Mouse (Mus musculus) frontal cortex, adult (tissue): ENCODE data around the gene Huwe1.

Source experiments
- ATAC-seq: cut with Nextera tagmentation; 2 replicates; pipeline ENCODE4 v1.9.2; 2017; ENCODE audit warnings: mild to moderate bottlenecking, moderate library complexity, mixed read lengths; ENCODE audit not compliant: low TSS enrichment

Huwe1 gene

DNA sequence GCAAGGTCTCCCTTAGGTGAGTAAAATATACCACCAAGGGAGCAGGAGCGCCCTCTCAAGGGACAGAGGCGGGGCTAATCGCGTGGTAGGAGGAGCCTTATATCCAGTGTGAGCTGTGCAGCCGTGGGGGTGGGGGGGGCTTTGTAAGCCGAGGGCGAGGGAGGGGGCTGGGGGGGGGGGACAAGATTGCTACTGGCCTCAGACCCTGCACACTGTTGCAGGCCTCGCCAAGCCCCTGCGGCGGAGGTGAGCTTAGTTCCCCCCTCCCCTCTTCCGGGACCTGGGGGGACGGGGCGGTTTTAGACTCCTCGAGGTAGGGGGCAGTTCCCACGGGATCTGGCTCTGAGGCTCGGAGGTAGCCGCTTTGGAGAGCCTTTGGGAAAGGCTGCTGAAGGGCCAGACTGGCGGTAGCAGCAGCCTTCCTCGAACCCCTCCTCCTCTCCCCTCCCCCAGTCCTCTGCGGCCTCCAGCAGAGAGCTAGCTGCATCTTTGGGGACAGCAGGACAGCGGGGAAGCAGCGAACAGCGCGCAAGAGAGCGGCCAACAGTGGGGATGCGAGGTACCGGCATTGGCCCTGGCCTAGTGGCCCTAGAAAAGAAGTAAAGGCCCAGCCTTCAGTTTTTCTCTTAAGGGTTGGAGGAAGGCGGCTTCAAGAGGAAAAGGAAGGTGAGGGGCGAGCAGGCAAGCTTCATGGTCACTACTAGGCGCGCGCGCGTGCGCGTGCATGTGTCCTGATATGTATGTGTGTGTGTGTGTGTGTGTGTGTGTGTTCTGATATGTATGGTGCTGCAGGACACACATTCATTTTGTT is at the start of gene Huwe1:
TSS of gene Huwe1 (plus strand) at position 107 of the 811 bp plus-strand sequence.
- peak; percentile 35 for ATAC-seq

DNA sequence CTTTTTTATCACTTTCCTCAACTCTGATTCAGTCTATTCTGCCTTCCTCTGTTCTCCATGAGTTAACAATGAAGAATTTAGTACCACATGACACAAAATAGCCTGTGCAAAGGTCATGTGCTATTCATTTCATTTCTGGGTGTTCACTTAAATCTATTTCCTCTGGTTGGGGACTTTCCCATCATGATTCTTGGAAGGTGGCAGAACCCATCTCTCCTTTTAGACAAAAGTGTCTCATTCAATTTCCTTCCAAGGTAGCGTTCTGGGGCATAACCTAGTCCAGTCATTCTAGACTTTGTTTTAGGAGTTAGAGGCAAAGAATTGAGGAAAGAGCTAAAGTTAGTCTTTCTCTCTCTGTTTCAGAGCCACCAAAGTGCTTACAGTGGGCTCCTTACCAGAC is 20.3 kb upstream of the Huwe1 start:
- no peak for ATAC-seq

DNA sequence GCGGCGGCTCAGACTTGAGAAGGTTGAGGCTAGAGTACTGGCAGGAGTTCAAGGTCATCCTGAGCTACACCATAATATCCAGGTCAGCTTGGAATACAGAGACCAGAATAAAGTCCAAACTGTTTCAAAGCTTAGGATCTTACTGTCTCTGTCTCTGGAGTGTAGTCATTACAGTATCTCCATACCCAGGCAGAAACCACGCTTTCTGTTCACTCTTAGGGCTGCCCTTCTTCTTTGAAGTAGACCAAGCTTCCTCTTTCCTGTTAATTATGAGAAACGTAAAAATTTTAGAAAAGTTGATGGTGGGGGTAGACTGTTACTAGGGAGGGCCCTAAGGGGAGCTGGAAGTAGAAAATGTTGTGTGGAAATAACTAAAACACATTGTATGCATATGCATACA is 17.7 kb upstream of the Huwe1 start:
- no peak for ATAC-seq

DNA sequence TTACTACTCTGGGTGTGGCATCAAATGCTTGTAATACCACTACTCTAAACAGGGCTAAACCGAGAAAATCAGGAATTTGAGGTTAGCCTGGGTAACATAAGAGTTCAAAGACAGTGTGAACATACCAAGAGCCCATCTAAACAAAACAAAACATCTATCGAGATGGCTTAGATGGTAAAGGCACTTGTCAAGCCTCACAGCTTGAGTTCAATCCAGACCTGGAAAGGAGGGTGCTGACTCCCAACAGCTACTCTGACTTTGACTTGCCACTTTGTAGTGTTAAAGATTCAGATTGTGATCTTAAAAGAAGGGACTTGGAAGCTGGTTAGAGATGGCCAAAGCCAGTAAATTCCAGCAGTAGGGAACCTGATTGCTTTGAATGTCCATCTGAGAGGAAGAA is 7.8 kb upstream of the Huwe1 start:
- no peak for ATAC-seq

DNA sequence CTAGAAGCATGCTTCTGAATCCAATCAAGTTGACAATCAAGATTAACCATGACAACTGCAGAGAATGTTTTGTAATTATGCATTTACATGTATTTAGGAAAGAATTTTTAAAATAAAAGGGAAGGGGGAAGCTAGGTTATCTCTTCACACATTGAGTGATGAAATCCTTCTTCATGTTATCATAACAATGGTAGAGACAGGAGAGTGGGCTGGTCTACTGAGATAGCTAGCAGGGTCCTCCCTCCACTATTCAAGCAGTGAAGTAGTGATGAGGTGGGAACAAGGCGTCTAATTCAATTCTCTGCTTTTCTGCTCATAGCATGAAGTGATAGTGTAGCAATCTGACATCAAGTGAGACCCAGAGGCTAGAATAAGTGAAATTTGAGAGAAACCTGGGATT is 2.6 kb upstream of the Huwe1 start:
- no peak for ATAC-seq

DNA sequence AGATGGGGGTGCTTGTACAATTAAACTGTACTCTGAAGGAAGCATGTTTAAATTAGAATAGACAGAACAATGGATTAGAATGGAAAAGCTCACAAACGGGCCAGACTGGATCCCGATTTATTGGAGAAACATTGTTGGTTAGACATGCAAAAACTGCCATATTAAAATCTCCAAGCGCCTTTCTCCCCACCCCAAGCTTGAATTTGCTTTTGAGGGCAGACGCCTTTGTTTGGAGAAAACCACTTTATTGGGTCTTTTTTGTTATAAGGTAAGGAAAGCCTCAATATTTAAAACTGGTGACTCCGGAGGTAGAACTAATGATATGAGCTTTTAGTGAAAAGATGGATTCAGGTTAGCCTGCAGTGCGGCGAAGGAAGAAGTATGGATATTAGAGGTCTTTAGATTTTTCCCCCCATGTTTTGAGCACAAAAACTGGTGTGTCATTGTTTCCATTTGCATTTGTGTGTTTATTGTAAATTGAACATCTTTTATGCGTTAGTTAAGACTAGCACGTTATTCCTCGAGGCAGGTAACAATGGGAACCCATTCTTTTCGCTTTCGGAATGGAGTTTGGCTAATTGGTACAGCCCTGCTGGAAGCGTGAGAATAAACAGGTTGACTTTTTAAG is 1.8 kb downstream of the Huwe1 start:
- ATAC-seq: no peak

DNA sequence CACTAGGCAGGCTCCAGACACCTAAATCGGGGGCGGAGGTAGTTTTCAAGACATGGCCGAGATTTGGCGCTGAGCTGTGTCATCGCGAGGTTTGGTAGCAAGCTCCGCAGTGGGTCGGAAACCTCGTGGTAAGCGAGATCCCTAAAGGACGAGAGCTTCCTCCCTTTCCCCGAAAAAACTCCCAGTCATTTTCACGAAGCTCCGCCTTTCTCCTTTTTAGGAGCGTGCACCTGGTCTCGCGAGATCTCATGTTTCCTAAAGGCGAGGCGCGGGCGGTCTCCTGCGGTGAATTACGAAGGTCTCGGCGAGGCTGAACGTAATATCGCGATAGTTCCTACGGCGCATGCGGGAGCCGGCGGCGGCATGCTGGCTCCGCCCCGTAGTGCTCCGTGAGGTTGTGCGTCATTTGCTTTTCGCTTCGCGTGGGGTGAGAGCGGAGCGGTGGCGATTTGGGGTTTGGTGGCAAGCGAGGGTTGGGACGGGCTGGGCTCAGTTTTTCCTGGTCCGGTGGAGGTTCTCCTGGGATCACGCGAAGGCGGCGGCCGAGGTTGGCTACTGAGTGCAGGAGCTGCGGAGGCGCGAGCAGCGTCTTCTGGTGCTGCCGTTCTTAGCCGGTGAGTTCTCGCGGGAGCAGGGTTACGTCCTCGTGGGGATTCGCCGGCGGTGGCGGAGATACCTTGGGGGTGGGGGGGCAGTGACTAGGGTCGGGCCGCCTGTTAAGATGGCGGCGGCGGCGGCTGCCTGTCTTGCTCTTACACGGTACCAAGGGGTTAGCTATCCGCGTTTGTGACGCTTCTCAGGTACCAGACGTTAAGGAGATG is 2.6 kb downstream of the Huwe1 start:
- ATAC-seq: peak; percentile 86

DNA sequence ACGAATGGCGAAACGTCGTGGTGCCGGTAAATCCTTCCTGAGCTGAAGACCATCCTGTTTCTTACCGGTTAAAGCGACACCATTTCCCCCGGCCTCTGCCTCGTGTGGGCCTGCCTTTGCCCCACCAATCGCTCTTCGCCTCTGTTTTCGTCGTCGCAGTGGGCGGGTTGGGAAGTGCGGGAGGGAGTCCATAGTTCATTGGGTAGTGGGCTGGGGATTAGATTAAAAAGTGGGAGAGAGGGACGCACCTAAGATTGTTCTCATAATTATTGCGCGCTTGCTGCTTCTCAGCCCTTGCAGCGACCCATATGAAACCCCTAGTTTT is 3.1 kb downstream of the Huwe1 start:
- ATAC-seq: peak; percentile 18; the same call in 1 of the 2 replicates

DNA sequence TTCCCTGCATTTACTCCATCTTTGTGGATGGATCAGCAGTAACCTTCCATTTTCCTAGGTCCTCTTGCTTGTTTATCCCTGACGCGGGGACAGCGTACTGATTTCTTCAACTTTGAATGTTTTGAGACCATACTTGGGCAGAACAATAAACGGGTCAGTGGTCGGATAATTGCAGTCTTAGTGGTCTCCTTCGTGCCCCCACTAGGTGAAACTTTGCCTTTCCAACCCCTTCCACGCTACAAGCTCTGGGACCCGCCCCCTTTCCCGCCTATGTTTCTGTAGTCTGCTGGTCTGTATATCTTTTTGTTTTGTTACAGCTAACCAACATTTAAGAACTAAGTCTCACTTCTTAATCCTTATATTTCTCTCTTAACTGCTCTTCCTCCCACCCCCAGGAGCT is 3.8 kb downstream of the Huwe1 start:
- ATAC-seq: no peak

DNA sequence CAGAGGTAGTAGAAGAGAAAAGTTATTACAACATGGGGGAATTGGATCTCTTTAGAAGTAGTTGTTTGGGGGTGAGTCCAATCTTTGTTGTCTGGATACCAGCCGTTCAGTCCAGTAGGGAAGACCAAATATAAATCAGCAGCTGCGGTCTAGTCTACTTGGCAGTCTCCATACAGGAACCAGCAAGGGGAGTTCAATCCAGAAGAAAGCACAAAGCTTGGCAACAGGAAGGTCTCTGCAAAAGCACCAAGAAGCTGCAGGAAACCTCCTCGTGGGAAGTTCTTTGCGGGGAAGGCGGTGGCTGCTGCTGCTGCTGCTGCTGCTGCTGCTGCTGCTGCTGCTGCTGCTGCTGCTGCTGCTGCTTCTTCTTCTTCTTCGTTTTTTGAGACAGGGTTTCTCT is 10.9 kb downstream of the Huwe1 start:
- peak; percentile 38; the same call in 1 of the 2 replicates for ATAC-seq

DNA sequence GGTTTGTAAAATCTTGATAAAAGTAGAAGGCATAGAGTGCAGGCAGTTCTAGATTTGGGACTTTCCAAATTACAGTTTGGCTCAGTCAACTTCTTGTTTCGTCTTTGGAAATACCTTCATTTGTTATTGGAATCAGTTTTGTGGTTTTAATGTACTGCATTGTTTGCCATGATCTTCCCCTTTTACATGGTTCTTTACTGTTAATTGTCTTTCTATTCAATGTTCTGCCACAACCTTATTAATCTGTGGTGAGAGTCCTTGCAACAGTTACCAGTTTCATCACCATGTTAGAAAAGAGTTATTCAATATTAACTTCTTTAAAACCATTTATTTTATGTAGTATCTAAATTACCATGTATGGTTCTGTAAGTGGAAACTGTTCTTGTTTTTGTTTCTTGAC is 13.0 kb downstream of the Huwe1 start:
- no peak for ATAC-seq

DNA sequence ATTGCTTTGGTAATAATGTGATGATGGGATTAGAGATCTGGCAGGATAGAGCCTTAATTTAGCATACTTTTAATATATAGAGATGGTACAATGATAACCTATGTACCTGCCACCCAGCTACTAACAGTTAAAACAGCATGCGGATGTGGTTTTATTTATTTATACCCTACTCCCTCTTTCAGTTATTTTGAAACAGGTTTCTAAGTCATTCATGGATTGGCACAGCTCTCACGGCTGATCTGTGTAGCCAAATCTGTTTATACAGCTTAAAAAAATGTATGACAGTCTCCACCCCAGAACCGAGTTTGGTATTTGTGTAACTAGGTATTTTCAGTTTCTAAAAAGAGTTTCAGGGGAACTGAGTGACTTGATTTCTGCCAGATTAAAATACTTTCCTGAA is 17.1 kb downstream of the Huwe1 start:
- no peak for ATAC-seq

DNA sequence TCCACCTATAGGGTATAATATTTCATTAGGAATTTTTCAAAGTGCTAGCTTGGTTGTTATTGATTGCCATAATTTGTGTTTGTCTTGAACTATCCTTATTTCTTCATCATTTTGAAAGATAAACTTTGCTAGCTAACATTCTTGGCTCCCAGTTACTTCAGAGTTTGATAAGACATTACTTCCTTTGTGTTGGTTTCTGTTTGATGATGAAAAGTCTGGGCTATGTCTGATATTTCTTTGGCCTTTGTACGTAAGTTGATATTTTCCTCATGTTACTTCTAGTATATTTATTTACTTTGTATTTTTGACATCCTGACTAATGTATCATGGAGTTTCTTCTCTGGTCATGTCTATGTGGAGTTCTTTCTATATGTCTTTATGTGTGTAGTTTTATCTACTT is 28.4 kb downstream of the Huwe1 start:
- ATAC-seq: no peak

DNA sequence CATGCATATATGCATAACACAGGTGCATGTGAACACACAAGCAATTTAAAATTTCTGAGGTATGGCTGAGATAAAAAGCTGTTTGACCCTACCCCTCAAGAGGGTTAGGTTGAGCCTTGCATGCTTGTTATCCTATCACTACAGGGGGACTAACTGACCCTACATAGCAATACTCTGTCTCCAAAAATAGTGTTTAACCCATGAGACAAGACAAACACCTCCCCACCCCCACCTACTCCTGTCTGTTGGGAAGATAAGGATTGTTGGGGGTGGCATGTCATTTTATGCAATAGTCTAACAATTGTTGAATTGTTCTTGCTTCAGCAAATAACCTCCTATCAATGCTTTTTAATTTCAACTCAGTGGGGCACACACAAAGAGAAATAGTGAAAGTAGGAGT is 30.7 kb downstream of the Huwe1 start:
- no peak for ATAC-seq

DNA sequence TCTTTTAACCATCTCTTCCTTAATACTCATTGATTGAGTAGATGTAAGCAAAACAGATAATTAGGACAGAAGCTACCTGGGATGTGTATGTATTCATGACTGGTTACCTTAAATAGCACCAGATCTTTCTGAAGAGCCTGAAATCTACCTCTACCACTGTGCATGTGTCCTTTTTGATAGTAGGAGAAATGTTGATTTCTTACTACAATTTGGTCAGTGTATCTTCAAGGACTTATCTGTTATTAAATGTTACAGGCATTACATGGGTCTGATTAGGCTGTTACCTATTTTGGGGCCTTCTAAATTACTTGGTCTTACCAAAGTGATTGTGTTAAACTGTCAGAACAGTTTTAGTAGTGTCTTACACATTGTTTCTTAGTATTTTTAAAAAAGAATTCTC is 32.4 kb downstream of the Huwe1 start:
- ATAC-seq: no peak

DNA sequence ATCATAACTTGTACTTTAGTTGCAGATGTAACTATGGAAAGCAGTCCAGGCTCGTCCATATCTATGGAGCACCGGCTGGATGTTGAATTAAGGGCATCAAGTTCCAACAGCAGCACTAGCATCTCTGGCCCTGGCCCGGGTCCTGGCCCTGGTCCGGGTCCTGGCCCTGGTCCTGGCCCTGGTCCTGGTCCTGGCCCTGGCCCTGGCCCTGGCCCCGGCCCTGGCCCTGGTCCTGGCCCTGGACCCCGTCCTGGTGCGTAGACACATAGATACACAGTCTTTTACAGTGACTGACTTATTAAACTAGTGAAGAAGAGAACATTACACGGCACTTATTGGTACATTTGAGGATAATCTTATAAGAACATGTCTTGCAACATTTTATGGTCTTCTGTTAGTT is 58.8 kb downstream of the Huwe1 start:
- no peak for ATAC-seq

DNA sequence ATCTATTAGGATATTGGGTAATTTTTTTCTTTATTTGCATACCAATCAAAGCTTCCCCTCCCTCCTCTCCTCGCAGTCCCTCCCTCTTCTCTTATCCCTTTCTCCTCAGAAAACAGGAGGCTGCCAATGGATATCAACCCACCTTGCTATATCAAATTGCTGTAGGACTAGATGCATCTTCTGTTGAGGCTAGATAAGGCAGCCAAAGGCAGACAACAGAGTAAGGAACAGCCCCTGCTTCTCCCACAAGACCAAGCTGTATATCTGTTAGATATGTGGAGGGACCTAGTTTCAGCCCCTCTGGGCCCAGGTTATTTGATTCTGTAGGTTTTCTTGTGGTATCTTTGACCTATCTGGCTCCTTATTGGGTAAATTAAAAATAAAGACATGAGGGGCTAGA is 110.1 kb downstream of the Huwe1 start:
- ATAC-seq: no peak

DNA sequence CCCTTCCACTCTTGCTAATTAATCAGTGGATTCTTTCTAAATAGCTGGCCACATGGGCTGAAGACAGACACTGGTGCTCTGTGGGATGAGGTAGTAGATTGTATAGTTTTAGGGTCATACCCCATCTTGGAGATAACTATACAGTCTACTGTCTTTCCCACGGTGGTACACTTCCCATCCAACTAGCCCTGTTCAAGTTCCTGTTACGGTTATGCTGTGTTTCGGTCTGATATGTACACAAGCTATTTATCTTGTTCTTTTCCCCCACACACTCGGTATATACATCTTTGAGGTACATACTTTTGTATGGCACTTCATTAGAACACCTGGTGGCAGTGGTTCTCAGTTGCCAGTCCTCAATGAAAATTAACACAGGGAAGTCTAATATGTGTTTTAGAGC is 111.7 kb downstream of the Huwe1 start:
- no peak for ATAC-seq

DNA sequence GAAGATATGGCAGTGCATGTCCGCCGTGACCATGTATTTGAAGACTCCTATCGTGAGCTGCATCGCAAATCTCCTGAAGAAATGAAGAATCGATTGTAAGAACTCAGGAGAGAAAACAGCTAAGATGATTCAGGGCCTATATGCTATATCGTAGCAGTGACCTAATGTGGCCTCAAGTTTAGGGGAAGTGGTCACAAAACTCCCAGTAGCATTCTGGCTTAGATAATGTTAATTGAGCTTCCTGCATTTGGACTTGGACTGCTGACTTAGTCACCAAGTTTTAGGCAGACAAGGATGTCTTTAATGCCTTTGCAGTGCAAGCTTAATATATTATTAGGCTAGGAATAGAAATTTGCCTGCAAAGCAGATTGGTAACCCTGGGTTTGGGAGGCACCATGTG is 128.8 kb downstream of the Huwe1 start:
- no peak for ATAC-seq

DNA sequence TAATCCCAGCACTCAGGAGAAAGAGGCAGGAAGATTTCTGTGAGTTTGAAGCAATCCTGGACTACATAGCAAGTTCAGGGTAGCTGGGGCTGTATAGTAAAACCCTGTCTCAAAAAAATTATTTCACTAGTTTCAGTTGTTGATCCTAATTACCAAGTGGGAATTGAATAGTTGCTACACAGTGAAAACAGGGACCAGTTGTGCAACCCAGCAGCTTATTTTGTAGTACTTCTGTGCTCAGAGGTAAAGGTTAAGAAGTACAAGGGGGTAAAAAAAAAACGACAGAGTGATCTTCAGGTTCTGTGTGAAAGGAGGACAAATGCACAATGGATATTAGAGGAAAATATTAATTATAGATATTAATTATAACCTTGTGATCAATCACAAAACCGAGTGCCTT is 138.2 kb downstream of the Huwe1 start:
- ATAC-seq: no peak

DNA sequence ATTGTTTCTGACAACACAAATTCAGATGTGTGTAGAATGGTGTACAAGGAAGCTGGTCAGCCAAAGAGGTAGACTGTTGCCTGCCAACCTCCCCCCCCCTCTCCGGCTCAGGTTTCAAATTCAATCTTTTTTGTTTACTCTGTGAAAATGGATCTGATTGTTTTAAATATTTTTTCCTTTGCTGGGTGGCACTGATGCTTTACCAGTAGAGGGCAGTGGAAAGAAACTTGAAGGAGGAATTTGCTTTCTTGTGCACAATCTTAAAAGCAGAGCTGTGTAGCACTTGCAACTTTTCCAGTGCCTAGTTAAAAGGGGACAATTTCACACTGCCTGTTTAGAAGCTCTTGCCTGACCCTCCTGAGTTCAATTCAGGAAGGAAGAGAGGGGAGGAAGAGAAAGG is 146.4 kb downstream of the Huwe1 start:
- ATAC-seq: peak; percentile 69; the same call in 1 of the 2 replicates

DNA sequence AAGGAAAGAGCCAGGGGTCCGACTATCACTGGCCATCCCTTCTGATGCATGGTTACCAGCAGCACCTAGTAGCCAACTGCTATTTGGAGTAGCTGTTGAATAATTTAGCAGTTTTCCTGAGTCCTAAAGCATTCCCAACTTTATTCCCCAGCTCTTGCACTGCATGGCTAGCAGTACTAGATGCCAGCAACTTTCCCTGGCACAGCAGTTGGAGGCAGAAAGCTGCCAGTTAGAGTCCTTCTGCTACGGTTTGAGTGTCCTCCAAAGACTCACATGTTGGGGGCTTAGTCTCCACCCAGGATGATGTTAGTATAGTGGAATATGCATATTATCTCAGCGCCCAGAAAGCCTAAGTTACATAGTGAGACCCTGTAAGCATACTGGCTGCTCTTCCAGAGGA is 147.2 kb downstream of the Huwe1 start:
- ATAC-seq: peak; percentile 57

DNA sequence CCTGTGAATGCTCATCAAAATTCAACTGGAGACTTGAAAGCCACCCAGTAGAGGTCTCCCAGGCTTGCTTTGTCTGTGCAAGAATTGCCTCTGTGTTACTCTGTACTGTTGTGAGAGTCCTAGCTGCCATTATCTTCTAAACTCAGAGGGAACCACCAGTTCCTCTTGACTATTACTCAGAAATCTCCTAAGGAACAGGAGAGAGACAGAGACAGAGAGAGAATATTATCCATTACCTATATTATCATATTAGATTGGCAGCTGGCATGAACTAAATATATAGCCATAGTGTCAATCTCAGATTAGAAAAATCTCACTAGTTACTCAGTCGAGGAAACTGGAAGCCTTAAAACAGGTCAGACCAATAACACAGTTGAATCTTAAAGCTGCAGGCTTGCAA is 149.6 kb downstream of the Huwe1 start:
- no peak for ATAC-seq
